Mouse (Mus musculus): ENCODE measurements around the gene Uxs1.

Gene Uxs1

DNA sequence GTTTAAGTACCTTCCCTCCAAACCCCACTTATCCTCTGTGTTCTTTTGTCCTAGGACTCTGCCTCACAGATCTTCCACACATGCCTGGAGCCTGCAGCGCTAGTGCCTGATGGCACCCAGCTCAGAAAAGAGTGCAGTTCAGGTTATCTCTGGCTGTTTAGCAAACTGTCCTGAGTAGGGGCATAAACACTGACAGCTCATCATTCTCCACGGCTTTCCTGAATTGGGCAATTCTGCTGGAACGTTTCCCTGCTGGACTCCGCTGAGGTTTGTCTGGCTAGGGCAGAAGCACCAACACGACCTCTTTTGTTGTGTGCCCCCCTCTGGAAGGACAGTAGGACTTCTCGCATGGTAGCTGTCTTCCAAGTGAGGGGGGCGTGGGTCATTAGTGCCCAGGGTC lies 109.6 kb downstream of the Uxs1 start:
- 82% methylated on average over 7 of the region's 7 CpGs for WGBS

- WGBS = 71% methylated on average over 2 of the region's 2 CpGs
Observed at GRCm38 (mm10) chr1:43714841-43715240, 112.8 kb downstream of the Uxs1 start.

DNA sequence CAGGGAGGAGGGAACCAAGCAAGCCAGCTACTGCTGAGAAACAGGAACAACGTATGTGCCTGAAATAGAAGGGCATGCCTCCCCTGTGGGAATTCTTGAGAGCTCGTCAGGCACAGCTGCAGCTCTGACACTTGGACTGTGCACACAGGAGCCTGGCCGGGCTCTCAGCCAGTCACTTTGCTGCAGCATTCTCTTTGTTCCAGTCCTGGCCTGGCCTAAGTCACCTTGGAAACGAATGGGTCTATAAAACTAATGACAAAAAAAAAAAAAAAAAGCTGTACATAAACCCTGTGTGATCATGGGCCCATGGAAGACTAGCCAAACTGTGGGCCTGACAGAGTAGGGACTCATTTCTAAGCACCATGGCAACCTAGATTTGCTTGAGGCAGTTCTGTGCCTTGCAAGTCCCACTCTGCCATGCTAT lies 129.0 kb downstream of the Uxs1 start:
- 10% methylated on average over 4 of the region's 4 CpGs for WGBS
